Mouse (Mus musculus) heart, embryonic 13.5 days (tissue): ENCODE data around the gene Cpne1. TPM values are rescaled to one million over a fixed set of nuclear protein-coding genes. Genes with fewer than 3 reads are reported as not detected.
A peak's percentile ranks its signal among the peaks of the same experiment; 100 is the strongest.

Experiments
- ATAC-seq: fragments of 200-750 bp; cut with Nextera tagmentation; 2 replicates; pipeline ENCODE4 v1.8.0; 2017; ENCODE audit warnings: moderate TSS enrichment; ENCODE audit not compliant: insufficient number of reproducible peaks, low FRiP score, low TSS enrichment; ENCODE audit errors: extremely low read depth
- H3K27ac ChIP-seq: fragments of 300-500 bp; sonication (generic); replicated peaks from 2 replicates; pipeline ENCODE4 v1.5.1; 2015; ENCODE audit warnings: moderate library complexity, mild to moderate bottlenecking, inconsistent platforms
- H3K27me3 ChIP-seq: fragments of 300-500 bp; sonication (generic); replicated peaks from 2 replicates; pipeline ENCODE4 v1.6.1; 2015; ENCODE audit warnings: mild to moderate bottlenecking, inconsistent platforms
- H3K36me3 ChIP-seq: fragments of 300-500 bp; sonication (generic); 2 replicates; pipeline ENCODE4 v1.6.1; 2015; ENCODE audit warnings: mild to moderate bottlenecking, inconsistent platforms
- H3K4me1 ChIP-seq: fragments of 300-500 bp; sonication (generic); 2 replicates; pipeline ENCODE4 v1.6.1; 2015; ENCODE audit warnings: inconsistent platforms
- H3K4me2 ChIP-seq: fragments of 300-500 bp; sonication (generic); 2 replicates; pipeline ENCODE4 v1.6.1; 2015; ENCODE audit warnings: inconsistent platforms, mild to moderate bottlenecking, moderate library complexity
- H3K4me3 ChIP-seq: fragments of 300-500 bp; sonication (generic); 2 replicates; pipeline ENCODE4 v1.5.1; 2015; ENCODE audit warnings: moderate library complexity, mild to moderate bottlenecking, inconsistent platforms
- H3K9ac ChIP-seq: fragments of 300-500 bp; sonication (generic); 2 replicates; pipeline ENCODE4 v1.6.1; 2015; ENCODE audit warnings: inconsistent platforms, mild to moderate bottlenecking, moderate library complexity
- H3K9me3 ChIP-seq: fragments of 300-500 bp; sonication (generic); 2 replicates; pipeline ENCODE4 v1.6.1; 2016; ENCODE audit warnings: inconsistent platforms
- WGBS: fragments of 180-500 bp; shearing (Covaris S2); methylation state at CpG from one replicate; pipeline ENCODE4 v1.1.7; 2015; ENCODE audit warnings: mixed read lengths; 5-methylcytosine and 5-hydroxymethylcytosine counted together
- polyA plus RNA-seq: library from polyadenylated mRNA; unstranded; fragments of >200 nt; fragmentation: Nextera tagmentation; extraction: Ambion mirVana; gene quantifications from 2 replicates; pipeline ENCODE4 v1.2.1, GENCODE M21; 2015

The Cpne1 gene
- 22.7 and 28.4 TPM in 2 replicates for polyA plus RNA-seq

- peak within 1 kb of the TSS; percentile 99 for H3K4me3 ChIP-seq
- H3K27me3 ChIP-seq: no peaks in the 10 kb centered on the region
- peak within 1 kb of the TSS; percentile 87 for H3K27ac ChIP-seq
- H3K4me1 ChIP-seq: peaks cover 20% of the 10 kb centered on the region
- peak within 1 kb of the TSS; percentile 98 for H3K9ac ChIP-seq
- H3K36me3 ChIP-seq: peaks cover 6% of the 10 kb centered on the region; the same call in 1 of the 2 replicates
- peak; percentile 88 for ATAC-seq
- under 1% methylated on average over 74 of the region's 74 CpGs for WGBS
- peak within 1 kb of the TSS; percentile 79 for H3K4me2 ChIP-seq
- no peaks in the 10 kb centered on the region for H3K9me3 ChIP-seq
These were observed at the start of gene Cpne1, which contains the start of gene Rbm12 for GRCm38 (mm10) chr2:156111358-156112079. Gene Cpne1 (minus strand): TSS chr2:156111965. Gene Rbm12 (minus strand): TSS chr2:156111978.

DNA sequence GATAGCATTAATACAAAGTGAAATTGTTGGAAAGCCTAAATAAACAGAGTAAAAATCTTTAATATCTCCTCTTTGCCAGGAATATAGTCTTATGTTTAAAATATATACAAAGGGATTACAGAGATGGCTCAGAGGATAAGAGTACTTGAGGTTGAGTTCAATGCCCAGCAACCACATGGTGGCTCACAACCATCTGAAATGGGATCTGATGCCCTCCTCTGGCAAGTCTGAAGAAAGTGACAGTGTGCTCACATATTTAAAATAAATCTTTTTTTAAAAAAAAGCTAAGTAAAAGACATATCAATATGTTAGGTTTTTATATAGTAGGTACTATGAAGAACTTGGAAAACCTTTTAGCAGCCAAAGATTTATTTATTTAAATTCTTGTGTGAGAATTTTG is 39.8 kb upstream of the Cpne1 start:
- Histone ChIP-seq H3K27ac (no peak overlapping the region), H3K27me3 (no peaks in the 10 kb centered on the region), H3K9me3 (no peaks in the 10 kb centered on the region), H3K4me2 (no peak overlapping the region), H3K9ac (no peak overlapping the region), H3K4me3 (no peak overlapping the region), H3K36me3 (peaks cover 89% of the 10 kb centered on the region), H3K4me1 (no peaks in the 10 kb centered on the region)
- no peak for ATAC-seq

DNA sequence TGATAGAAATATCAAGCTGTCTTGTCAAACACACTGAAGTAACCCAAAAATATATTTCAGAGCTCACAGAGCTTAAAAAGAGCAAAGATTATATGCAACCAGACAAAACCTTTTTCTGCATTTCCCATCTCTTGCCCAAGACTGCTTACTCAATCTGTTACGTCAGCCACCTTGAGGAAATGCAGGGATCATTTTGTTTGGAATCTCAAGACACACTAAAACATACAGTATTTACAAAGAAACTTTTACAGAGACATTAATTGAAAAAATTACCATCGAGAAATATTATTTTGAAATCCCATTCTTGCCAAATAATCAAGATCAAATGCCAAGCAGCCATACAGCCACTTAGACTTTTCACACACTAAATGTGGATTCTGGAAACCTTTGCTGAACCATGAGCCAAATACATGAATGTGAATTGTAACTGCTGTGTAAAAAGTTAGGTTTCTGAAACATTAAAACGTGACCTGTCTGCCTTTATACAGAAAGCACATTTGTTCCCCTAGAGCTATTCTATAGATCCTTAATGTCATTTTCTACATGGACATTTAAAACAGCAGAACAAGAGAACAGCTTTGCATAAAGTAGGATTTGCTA is 35.7 kb upstream of the Cpne1 start:
- H3K9me3 ChIP-seq: no peaks in the 10 kb centered on the region
- peaks cover 20% of the 10 kb centered on the region for H3K4me1 ChIP-seq
- no peak overlapping the region for H3K9ac ChIP-seq
- H3K27me3 ChIP-seq: no peaks in the 10 kb centered on the region
- H3K4me2 ChIP-seq: no peak overlapping the region
- no peak overlapping the region for H3K4me3 ChIP-seq
- no peak for ATAC-seq
- H3K36me3 ChIP-seq: peaks cover 62% of the 10 kb centered on the region
- H3K27ac ChIP-seq: no peak overlapping the region
- WGBS: 88% methylated on average over 3 of the region's 3 CpGs

DNA sequence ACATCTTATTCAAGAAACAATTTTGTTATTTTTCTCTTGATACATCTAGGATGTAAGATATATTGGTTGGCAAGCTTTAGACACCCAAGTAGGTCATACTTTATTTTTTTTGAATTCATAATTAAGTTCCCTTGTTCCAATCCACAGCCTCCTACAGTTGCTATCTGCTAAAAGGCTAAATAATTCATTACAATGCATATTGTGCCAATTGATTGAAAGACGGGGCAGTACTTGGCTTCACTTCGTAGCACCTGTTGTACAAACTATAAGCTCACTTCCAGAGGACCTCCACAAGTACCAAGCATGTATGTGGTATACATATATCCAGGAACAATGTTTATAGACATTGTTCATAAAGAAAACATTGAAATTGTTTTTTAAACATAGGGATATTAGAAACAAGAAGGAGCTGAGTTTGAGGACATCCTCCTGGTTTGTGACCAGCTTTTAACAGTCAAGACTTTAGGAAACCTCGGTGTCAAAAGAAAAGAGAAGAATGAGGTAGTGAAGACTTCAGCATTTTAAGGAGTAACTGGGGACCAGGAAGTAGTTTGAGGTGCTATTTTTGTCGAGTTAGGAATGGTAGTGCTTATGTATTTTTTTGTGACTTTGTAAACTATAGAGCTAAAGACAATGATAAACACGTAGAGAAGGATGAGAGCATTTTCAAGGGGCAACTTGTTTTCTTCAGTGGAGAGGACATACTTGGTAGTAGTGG is 34.7 kb upstream of the Cpne1 start:
- no peak for ATAC-seq
- H3K4me3 ChIP-seq: no peak overlapping the region
- no peaks in the 10 kb centered on the region for H3K9me3 ChIP-seq
- peaks cover 20% of the 10 kb centered on the region for H3K4me1 ChIP-seq
- H3K27ac ChIP-seq: no peak overlapping the region
- H3K9ac ChIP-seq: no peak overlapping the region
- no peak overlapping the region for H3K4me2 ChIP-seq
- H3K36me3 ChIP-seq: peaks cover 61% of the 10 kb centered on the region
- WGBS: 70% methylated on average over 5 of the region's 5 CpGs
- no peaks in the 10 kb centered on the region for H3K27me3 ChIP-seq

- Histone ChIP-seq H3K9me3 (no peaks in the 10 kb centered on the region), H3K27ac (no peak overlapping the region), H3K36me3 (peaks cover 59% of the 10 kb centered on the region), H3K9ac (peak overlapping the region; percentile 93; the same call in 1 of the 2 replicates), H3K4me3 (peak overlapping the region; percentile 89), H3K4me2 (peak overlapping the region; percentile 93), H3K27me3 (no peaks in the 10 kb centered on the region), H3K4me1 (peaks cover 20% of the 10 kb centered on the region)
- WGBS: 63% methylated on average over 11 of the region's 11 CpGs
- ATAC-seq: no peak
These were observed 33.8 kb upstream of the Cpne1 start for GRCm38 (mm10) chr2:156145486-156146130.

- no peaks in the 10 kb centered on the region for H3K27me3 ChIP-seq
- no peaks in the 10 kb centered on the region for H3K9me3 ChIP-seq
- WGBS: under 1% methylated on average over 70 of the region's 70 CpGs
- peak; percentile 87 for ATAC-seq
- peak within 1 kb of the TSS; percentile 93 for H3K4me2 ChIP-seq
- H3K9ac ChIP-seq: peak within 1 kb of the TSS; percentile 93
- H3K4me3 ChIP-seq: peak within 1 kb of the TSS; percentile 89
- peaks cover 58% of the 10 kb centered on the region for H3K36me3 ChIP-seq
- peaks cover 20% of the 10 kb centered on the region for H3K4me1 ChIP-seq
- peak within 1 kb of the TSS; percentile 95 for H3K27ac ChIP-seq
These were observed 32.4 kb upstream of the Cpne1 start, which contains the start of the genes Romo1 and Nfs1 for GRCm38 (mm10) chr2:156143953-156144724. Gene Romo1 (plus strand): TSS chr2:156144039. Gene Nfs1 (minus strand): TSS chr2:156144186.

DNA sequence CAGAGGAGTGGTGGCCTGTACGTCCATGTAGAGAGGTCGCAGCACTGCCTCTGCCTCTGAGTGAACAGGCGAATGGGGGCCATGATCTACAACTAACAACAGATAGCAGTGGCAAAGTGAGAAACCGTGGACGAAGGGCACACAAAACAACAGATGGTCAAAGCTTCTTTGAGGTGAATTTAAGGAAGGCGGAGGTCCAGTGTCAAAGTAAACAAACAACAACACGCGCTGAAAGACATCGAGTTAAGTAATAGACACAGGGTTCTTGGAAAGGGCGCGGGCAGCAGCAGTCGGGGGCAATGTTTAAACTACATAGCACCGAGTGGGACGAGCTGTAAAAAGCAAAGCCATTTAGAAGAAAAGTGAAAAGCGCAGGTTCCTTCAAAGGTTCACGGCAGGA is 31.6 kb upstream of the Cpne1 start:
- ATAC-seq: no peak
- Histone ChIP-seq H3K27me3 (no peaks in the 10 kb centered on the region), H3K9me3 (no peaks in the 10 kb centered on the region), H3K36me3 (peaks cover 57% of the 10 kb centered on the region), H3K9ac (peak overlapping the region; percentile 93), H3K27ac (peak overlapping the region; percentile 95), H3K4me3 (peak overlapping the region; percentile 89), H3K4me2 (peak overlapping the region; percentile 93), H3K4me1 (peaks cover 20% of the 10 kb centered on the region)
- WGBS: 3% methylated on average over 16 of the region's 16 CpGs

GRCm38 (mm10) chr2:156142820-156143219 is 31.1 kb upstream of the Cpne1 start:
- no peak for ATAC-seq
- peaks cover 20% of the 10 kb centered on the region for H3K4me1 ChIP-seq
- peaks cover 52% of the 10 kb centered on the region for H3K36me3 ChIP-seq
- H3K4me2 ChIP-seq: peak overlapping the region; percentile 93
- H3K9ac ChIP-seq: peak overlapping the region; percentile 93
- no peaks in the 10 kb centered on the region for H3K27me3 ChIP-seq
- 76% methylated on average over 2 of the region's 2 CpGs for WGBS
- peak overlapping the region; percentile 89 for H3K4me3 ChIP-seq
- H3K27ac ChIP-seq: peak overlapping the region; percentile 95
- no peaks in the 10 kb centered on the region for H3K9me3 ChIP-seq

- Histone ChIP-seq H3K9me3 (no peaks in the 10 kb centered on the region), H3K4me1 (0 out of 2 replicates have a peak, but pooled peaks cover 4% of the 10 kb centered on the region), H3K36me3 (peaks cover 57% of the 10 kb centered on the region), H3K4me2 (no peak overlapping the region), H3K9ac (no peak overlapping the region), H3K27ac (no peak overlapping the region), H3K27me3 (no peaks in the 10 kb centered on the region), H3K4me3 (no peak overlapping the region)
- ATAC-seq: no peak
- WGBS: 84% methylated on average over 6 of the region's 6 CpGs
These were observed 23.9 kb upstream of the Cpne1 start for GRCm38 (mm10) chr2:156135695-156136094.

DNA sequence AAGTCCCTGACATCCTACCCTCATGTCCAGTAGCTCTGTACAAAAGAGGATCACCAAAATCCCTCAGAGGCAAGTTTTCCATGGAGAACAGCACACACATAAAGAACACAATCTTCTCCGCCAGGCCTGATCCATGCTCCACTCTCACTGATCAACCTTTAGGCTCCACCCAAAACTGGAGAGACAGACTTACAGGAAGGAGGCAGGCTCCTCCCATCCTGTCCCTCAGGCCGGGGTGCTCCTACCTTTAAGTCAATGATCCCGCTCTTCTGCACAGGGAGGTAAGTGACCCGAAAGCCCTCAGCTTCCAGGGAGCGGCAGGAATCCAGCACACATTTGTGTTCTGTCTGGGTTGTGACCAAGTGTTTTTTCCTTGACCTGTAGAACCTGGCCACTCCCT is 22.4 kb upstream of the Cpne1 start:
- 0 out of 2 replicates have a peak, but pooled peaks cover 4% of the 10 kb centered on the region for H3K4me1 ChIP-seq
- H3K4me2 ChIP-seq: no peak overlapping the region
- H3K4me3 ChIP-seq: no peak overlapping the region
- no peaks in the 10 kb centered on the region for H3K9me3 ChIP-seq
- H3K27ac ChIP-seq: no peak overlapping the region
- peaks cover 51% of the 10 kb centered on the region for H3K36me3 ChIP-seq
- ATAC-seq: no peak
- WGBS: 78% methylated on average over 5 of the region's 5 CpGs
- H3K27me3 ChIP-seq: no peaks in the 10 kb centered on the region
- H3K9ac ChIP-seq: no peak overlapping the region
